Mouse (Mus musculus): ENCODE results near the gene Zfp174. TPM values are rescaled to one million over a fixed set of nuclear protein-coding genes. Genes with fewer than 3 reads are reported as not detected.
A peak's percentile ranks its signal among the peaks of the same experiment; 100 is the strongest.
"Not testable (repeated sequence)": the region's sequence is repeated elsewhere in the genome, so short reads cannot be mapped to it uniquely, and the experiment has no call there.

Zfp174 gene
- 1 to 10 TPM; 1.1 to 1.5 TPM for total RNA-seq (2021)

- intact Hi-C loops (cut with DNase I): loop anchor here (2.0 to 10.0 kb wide), 4 partner anchors 35 to 228 kb away; partner anchors contain the start of genes 1700037C18Rik, Cluap1, Gm20695 and Slx4
These were observed at the start of gene Zfp174 for GRCm38 (mm10) chr16:3846711-3847518. Gene Zfp174, plus strand, starts transcription at chr16:3847268.

GRCm38 (mm10) chr16:3808176-3808575, 38.9 kb upstream of the Zfp174 start:
- DNase-seq: no peak
- intact Hi-C loops (cut with DNase I): no loop called here

More at GRCm38 (mm10) chr16:3846711-3847518, at the start of gene Zfp174:
- peak; percentile 97 to 98 for DNase-seq

GRCm38 (mm10) chr16:3814667-3815066, 32.4 kb upstream of the Zfp174 start:
- intact Hi-C loops (cut with DNase I); DNase-seq: not testable (repeated sequence)

GRCm38 (mm10) chr16:3820202-3820601, 26.9 kb upstream of the Zfp174 start:
- DNase-seq: peak; percentile 29 to 30

GRCm38 (mm10) chr16:3828021-3828420, 19.0 kb upstream of the Zfp174 start:
- DNase-seq: no peak
- intact Hi-C loops (cut with DNase I): no loop called here

More at GRCm38 (mm10) chr16:3820202-3820601, 26.9 kb upstream of the Zfp174 start:
- intact Hi-C loops (cut with DNase I): no loop called here

GRCm38 (mm10) chr16:3829727-3830126, 17.3 kb upstream of the Zfp174 start:
- intact Hi-C loops (cut with DNase I): no loop called here
- DNase-seq: no peak

GRCm38 (mm10) chr16:3830588-3831109, 16.4 kb upstream of the Zfp174 start, which contains the start of gene Olfr15:
Gene Olfr15, plus strand, starts transcription at chr16:3830878.
- intact Hi-C loops (cut with DNase I): no loop called here
- no peak for DNase-seq

- no peak for DNase-seq
- intact Hi-C loops (cut with DNase I): loop anchor here (5.0 kb wide), 1 partner anchor 452 kb away; no protein-coding TSS in a partner anchor
These were observed 11.6 kb upstream of the Zfp174 start for GRCm38 (mm10) chr16:3835461-3835860.

GRCm38 (mm10) chr16:3839157-3839885, 7.7 kb upstream of the Zfp174 start:
- intact Hi-C loops (cut with DNase I): loop anchor here (2.0 to 5.0 kb wide), 2 partner anchors 69 to 448 kb away; partner anchors contain the start of genes 1700037C18Rik and Cluap1
- peak; percentile 50 to 62 for DNase-seq

GRCm38 (mm10) chr16:3842989-3843388, 4.1 kb upstream of the Zfp174 start:
- no peak for DNase-seq
- intact Hi-C loops (cut with DNase I): loop anchor here (5.0 to 10.0 kb wide), 3 partner anchors 204 to 369 kb away; partner anchors contain the start of genes Crebbp and Trap1

- no peak for DNase-seq
- intact Hi-C loops (cut with DNase I): loop anchor here (5.0 to 10.0 kb wide), 3 partner anchors 204 to 369 kb away; partner anchors contain the start of genes Crebbp and Trap1
These were observed 3.3 kb upstream of the Zfp174 start for GRCm38 (mm10) chr16:3843796-3844195.

- DNase-seq: no peak
- intact Hi-C loops (cut with DNase I): loop anchor here (2.0 to 10.0 kb wide), 5 partner anchors 23 to 227 kb away; partner anchors contain the start of genes 1700037C18Rik, Cluap1, Gm20695 and Slx4
These were observed 803 bp downstream of the Zfp174 start for GRCm38 (mm10) chr16:3847871-3848270.

GRCm38 (mm10) chr16:3848416-3848815, 1.3 kb downstream of the Zfp174 start:
- intact Hi-C loops (cut with DNase I): loop anchor here (2.0 to 10.0 kb wide), 4 partner anchors 22 to 226 kb away; partner anchors contain the start of genes Gm20695, Slx4, Trap1 and Zfp597
- no peak for DNase-seq

- DNase-seq; intact Hi-C loops (cut with DNase I): not testable (repeated sequence)
These were observed 4.2 kb downstream of the Zfp174 start for GRCm38 (mm10) chr16:3851301-3851700.

- no peak for DNase-seq
- intact Hi-C loops (cut with DNase I): no loop called here
These were observed 5.5 kb downstream of the Zfp174 start for GRCm38 (mm10) chr16:3852586-3852985.

GRCm38 (mm10) chr16:3854437-3855182, 7.5 kb downstream of the Zfp174 start:
- no peak for DNase-seq
- intact Hi-C loops (cut with DNase I): no loop called here

- intact Hi-C loops (cut with DNase I): no loop called here
- no peak for DNase-seq
These were observed 8.7 kb downstream of the Zfp174 start for GRCm38 (mm10) chr16:3855776-3856175.

- intact Hi-C loops (cut with DNase I): no loop called here
- DNase-seq: no peak
These were observed 12.2 kb downstream of the Zfp174 start for GRCm38 (mm10) chr16:3859254-3859653.

- no peak for DNase-seq
- intact Hi-C loops (cut with DNase I): loop anchor here (1.0 to 2.0 kb wide), 2 partner anchors 10 to 23 kb away; no protein-coding TSS in a partner anchor
These were observed 24.7 kb downstream of the Zfp174 start for GRCm38 (mm10) chr16:3871815-3872214.
